Mouse (Mus musculus): ENCODE measurements around the gene Aldh3b2. TPM values are rescaled to one million over a fixed set of nuclear protein-coding genes. Genes with fewer than 3 reads are reported as not detected.
"Not testable (repeated sequence)": the region's sequence is repeated elsewhere in the genome, so short reads cannot be mapped to it uniquely, and the experiment has no call there.

The Aldh3b2 gene
- polyA plus RNA-seq, 1 experiment from 2014 or later, result 22.8 TPM

GRCm38 (mm10) chr19:3950331-3950730 is 21.8 kb upstream of the Aldh3b2 start:
- no peak overlapping the region for H3K4me2 ChIP-seq
- no peaks in the 10 kb centered on the region for H3K9me3 ChIP-seq
- H3K36me3 ChIP-seq, result no peaks in the 10 kb centered on the region
- ATAC-seq (ENCODE audit: insufficient read depth, low FRiP score, low read depth), result no peak
- no peaks in the 10 kb centered on the region for H3K27me3 ChIP-seq (replicated peaks)
- H3K9ac ChIP-seq, result no peak overlapping the region
- 73% methylated on average over 3 of the region's 3 CpGs for WGBS
- H3K27ac ChIP-seq, result no peak overlapping the region
- H3K4me1 ChIP-seq, result no peaks in the 10 kb centered on the region
- H3K4me3 ChIP-seq (replicated peaks), result no peak overlapping the region

GRCm38 (mm10) chr19:3951461-3951860 is 20.7 kb upstream of the Aldh3b2 start:
- H3K27ac ChIP-seq, result no peak overlapping the region
- H3K4me2 ChIP-seq, result no peak overlapping the region
- H3K36me3 ChIP-seq, result no peaks in the 10 kb centered on the region
- ATAC-seq (ENCODE audit: insufficient read depth, low FRiP score, low read depth), result no peak
- H3K4me3 ChIP-seq (replicated peaks), result no peak overlapping the region
- no peak overlapping the region for H3K9ac ChIP-seq
- H3K27me3 ChIP-seq (replicated peaks), result no peaks in the 10 kb centered on the region
- no peaks in the 10 kb centered on the region for H3K4me1 ChIP-seq
- H3K9me3 ChIP-seq, result no peaks in the 10 kb centered on the region

- H3K9ac ChIP-seq, result no peak overlapping the region
- ATAC-seq (ENCODE audit: insufficient read depth, low FRiP score, low read depth), result no peak
- no peaks in the 10 kb centered on the region for H3K9me3 ChIP-seq
- no peaks in the 10 kb centered on the region for H3K27me3 ChIP-seq (replicated peaks)
- H3K36me3 ChIP-seq, result no peaks in the 10 kb centered on the region
- H3K27ac ChIP-seq, result no peak overlapping the region
- H3K4me2 ChIP-seq, result no peak overlapping the region
- no peaks in the 10 kb centered on the region for H3K4me1 ChIP-seq
- WGBS, result 57% methylated on average over 1 of the region's 1 CpGs
- H3K4me3 ChIP-seq (replicated peaks), result no peak overlapping the region
These were observed 20.0 kb upstream of the Aldh3b2 start for GRCm38 (mm10) chr19:3952099-3952498.

GRCm38 (mm10) chr19:3955033-3955432 is 17.1 kb upstream of the Aldh3b2 start:
- Histone ChIP-seq H3K36me3 (no peaks in the 10 kb centered on the region), H3K4me1 (no peaks in the 10 kb centered on the region), H3K9ac (no peak overlapping the region), H3K4me2 (no peak overlapping the region), H3K9me3 (no peaks in the 10 kb centered on the region), H3K27ac (no peak overlapping the region), H3K27me3 (replicated peaks) (no peaks in the 10 kb centered on the region), H3K4me3 (replicated peaks) (no peak overlapping the region)
- ATAC-seq (ENCODE audit: insufficient read depth, low FRiP score, low read depth), result no peak
- WGBS, result 66% methylated on average over 3 of the region's 3 CpGs

- H3K4me2 ChIP-seq, result no peak overlapping the region
- H3K9me3 ChIP-seq, result no peaks in the 10 kb centered on the region
- no peak overlapping the region for H3K9ac ChIP-seq
- no peaks in the 10 kb centered on the region for H3K27me3 ChIP-seq (replicated peaks)
- no peaks in the 10 kb centered on the region for H3K36me3 ChIP-seq
- no peak overlapping the region for H3K4me3 ChIP-seq (replicated peaks)
- no peak for ATAC-seq (ENCODE audit: insufficient read depth, low FRiP score, low read depth)
- no peaks in the 10 kb centered on the region for H3K4me1 ChIP-seq
- WGBS, result 40% methylated on average over 4 of the region's 4 CpGs
- no peak overlapping the region for H3K27ac ChIP-seq
These were observed 16.3 kb upstream of the Aldh3b2 start for GRCm38 (mm10) chr19:3955804-3956203.

- H3K4me1 ChIP-seq; H3K9me3 ChIP-seq; H3K9ac ChIP-seq; ATAC-seq (ENCODE audit: insufficient read depth, low FRiP score, low read depth); H3K36me3 ChIP-seq; H3K4me2 ChIP-seq; H3K4me3 ChIP-seq (replicated peaks); H3K27me3 ChIP-seq (replicated peaks); H3K27ac ChIP-seq: not testable (repeated sequence)
- WGBS, result 81% methylated on average over 5 of the region's 5 CpGs
These were observed 14.7 kb upstream of the Aldh3b2 start for GRCm38 (mm10) chr19:3957296-3958036.

GRCm38 (mm10) chr19:3958470-3958869 is 13.7 kb upstream of the Aldh3b2 start, which contains the start of gene Aldh3b3:
TSS of gene Aldh3b3 (plus strand) at chr19:3958645.
- H3K4me2 ChIP-seq, result no peak within 1 kb of the TSS
- no peaks in the 10 kb centered on the region for H3K9me3 ChIP-seq
- no peaks in the 10 kb centered on the region for H3K36me3 ChIP-seq
- no peaks in the 10 kb centered on the region for H3K27me3 ChIP-seq (replicated peaks)
- H3K4me1 ChIP-seq, result no peaks in the 10 kb centered on the region
- WGBS, result 65% methylated on average over 4 of the region's 4 CpGs
- ATAC-seq (ENCODE audit: insufficient read depth, low FRiP score, low read depth), result no peak
- no peak within 1 kb of the TSS for H3K9ac ChIP-seq
- no peak within 1 kb of the TSS for H3K4me3 ChIP-seq (replicated peaks)
- H3K27ac ChIP-seq, result no peak within 1 kb of the TSS

GRCm38 (mm10) chr19:3959030-3959429 is 13.1 kb upstream of the Aldh3b2 start:
- Histone ChIP-seq H3K27ac (no peak overlapping the region), H3K4me2 (no peak overlapping the region), H3K27me3 (replicated peaks) (no peaks in the 10 kb centered on the region), H3K4me1 (no peaks in the 10 kb centered on the region), H3K36me3 (no peaks in the 10 kb centered on the region), H3K9ac (no peak overlapping the region), H3K9me3 (no peaks in the 10 kb centered on the region), H3K4me3 (replicated peaks) (no peak overlapping the region)
- no peak for ATAC-seq (ENCODE audit: insufficient read depth, low FRiP score, low read depth)

GRCm38 (mm10) chr19:3960211-3960610 is 11.9 kb upstream of the Aldh3b2 start:
- Histone ChIP-seq H3K27me3 (replicated peaks) (no peaks in the 10 kb centered on the region), H3K4me3 (replicated peaks) (no peak overlapping the region), H3K4me1 (no peaks in the 10 kb centered on the region), H3K4me2 (no peak overlapping the region), H3K9me3 (no peaks in the 10 kb centered on the region), H3K36me3 (no peaks in the 10 kb centered on the region), H3K9ac (no peak overlapping the region), H3K27ac (no peak overlapping the region)
- no peak for ATAC-seq (ENCODE audit: insufficient read depth, low FRiP score, low read depth)
- WGBS, result 80% methylated on average over 5 of the region's 5 CpGs

- not testable (repeated sequence) for H3K4me2 ChIP-seq; H3K36me3 ChIP-seq; H3K9ac ChIP-seq; H3K4me3 ChIP-seq (replicated peaks); H3K9me3 ChIP-seq; ATAC-seq (ENCODE audit: insufficient read depth, low FRiP score, low read depth); H3K4me1 ChIP-seq; H3K27me3 ChIP-seq (replicated peaks); H3K27ac ChIP-seq
- 85% methylated on average over 6 of the region's 6 CpGs for WGBS
These were observed 10.3 kb upstream of the Aldh3b2 start for GRCm38 (mm10) chr19:3961805-3962204.

GRCm38 (mm10) chr19:3962469-3962868 is 9.7 kb upstream of the Aldh3b2 start:
- no peak overlapping the region for H3K4me2 ChIP-seq
- H3K36me3 ChIP-seq, result no peaks in the 10 kb centered on the region
- WGBS, result 16% methylated on average over 2 of the region's 2 CpGs
- ATAC-seq (ENCODE audit: insufficient read depth, low FRiP score, low read depth), result no peak
- no peaks in the 10 kb centered on the region for H3K9me3 ChIP-seq
- H3K4me3 ChIP-seq (replicated peaks), result no peak overlapping the region
- no peaks in the 10 kb centered on the region for H3K4me1 ChIP-seq
- no peak overlapping the region for H3K9ac ChIP-seq
- no peak overlapping the region for H3K27ac ChIP-seq
- no peaks in the 10 kb centered on the region for H3K27me3 ChIP-seq (replicated peaks)

GRCm38 (mm10) chr19:3964030-3964429 is 8.1 kb upstream of the Aldh3b2 start:
- ATAC-seq (ENCODE audit: insufficient read depth, low FRiP score, low read depth), result no peak
- Histone ChIP-seq H3K36me3 (no peaks in the 10 kb centered on the region), H3K4me3 (replicated peaks) (no peak overlapping the region), H3K4me2 (no peak overlapping the region), H3K27ac (no peak overlapping the region), H3K4me1 (no peaks in the 10 kb centered on the region), H3K9ac (no peak overlapping the region), H3K9me3 (no peaks in the 10 kb centered on the region), H3K27me3 (replicated peaks) (no peaks in the 10 kb centered on the region)
- WGBS, result 73% methylated on average over 4 of the region's 4 CpGs
